Mouse (Mus musculus): ENCODE data around the gene Gm960. TPM values are rescaled to one million over a fixed set of nuclear protein-coding genes. Genes with fewer than 3 reads are reported as not detected.

Gm960 gene
- polyA plus RNA-seq (2012; rRNA removed; ENCODE audit: low replicate concordance): 0.21 and 0.38 TPM in 2 replicates

GRCm38 (mm10) chr19:4698205-4698677 is at the start of gene Gm960:
Gm960 (minus strand) TSS chr19:4698668.

GRCm38 (mm10) chr19:4711098-4711600 is 12.7 kb upstream of the Gm960 start, which contains the start of gene Sptbn2:
Sptbn2 (plus strand) TSS chr19:4711167.

GRCm38 (mm10) chr19:4625179-4625828 is 73.2 kb downstream of the Gm960 start, which contains the start of gene Rce1:
Rce1 (minus strand) TSS chr19:4625641.

GRCm38 (mm10) chr19:4615151-4616093 is 83.0 kb downstream of the Gm960 start, which contains the start of gene Lrfn4:
Lrfn4 (minus strand) TSS chr19:4615667.

Other genes starting within 250 kb of the Gm960 start
- gene Syt12, start 221.2 kb downstream of the Gm960 start, polyA plus RNA-seq (2012; rRNA removed; ENCODE audit: low replicate concordance): 2.9 and 15.8 TPM in 2 replicates
- 87.4 and 199 TPM in 2 replicates for gene 2010003K11Rik, start 200.1 kb downstream of the Gm960 start, polyA plus RNA-seq (2012; rRNA removed; ENCODE audit: low replicate concordance)
- 30.7 and 32.7 TPM in 2 replicates for gene Pcx, start 188.2 kb downstream of the Gm960 start, polyA plus RNA-seq (2012; rRNA removed; ENCODE audit: low replicate concordance)
- gene Lrfn4, start 83.0 kb downstream of the Gm960 start, polyA plus RNA-seq (2012; rRNA removed; ENCODE audit: low replicate concordance): 16.3 and 25.3 TPM in 2 replicates
- gene Rce1, start 73.0 kb downstream of the Gm960 start, polyA plus RNA-seq (2012; rRNA removed; ENCODE audit: low replicate concordance): 89.0 and 128 TPM in 2 replicates
- gene Sptbn2, start 12.5 kb upstream of the Gm960 start, polyA plus RNA-seq (2012; rRNA removed; ENCODE audit: low replicate concordance): 0.15 and 0.36 TPM in 2 replicates
- gene Rbm4b, start 57.8 kb upstream of the Gm960 start, polyA plus RNA-seq (2012; rRNA removed; ENCODE audit: low replicate concordance): 1.6 and 1.9 TPM in 2 replicates
- 14.1 and 19.8 TPM in 2 replicates for gene Rbm4, start 95.2 kb upstream of the Gm960 start, polyA plus RNA-seq (2012; rRNA removed; ENCODE audit: low replicate concordance)
- 14.3 and 15.5 TPM in 2 replicates for gene Gm21992, start 112.9 kb upstream of the Gm960 start, polyA plus RNA-seq (2012; rRNA removed; ENCODE audit: low replicate concordance)
- 54.4 and 67.9 TPM in 2 replicates for gene Rbm14, start 113.0 kb upstream of the Gm960 start, polyA plus RNA-seq (2012; rRNA removed; ENCODE audit: low replicate concordance)
- gene Ccs, start 140.7 kb upstream of the Gm960 start, polyA plus RNA-seq (2012; rRNA removed; ENCODE audit: low replicate concordance): 44.5 and 45.3 TPM in 2 replicates
- gene Ccdc87, start 140.7 kb upstream of the Gm960 start, polyA plus RNA-seq (2012; rRNA removed; ENCODE audit: low replicate concordance): 0.05 and 0.20 TPM in 2 replicates
- gene Ctsf, start 156.5 kb upstream of the Gm960 start, polyA plus RNA-seq (2012; rRNA removed; ENCODE audit: low replicate concordance): 23.8 and 33.2 TPM in 2 replicates
- gene Actn3, start 179.2 kb upstream of the Gm960 start, polyA plus RNA-seq (2012; rRNA removed; ENCODE audit: low replicate concordance): 0.12 and 0.37 TPM in 2 replicates
- gene Zdhhc24, start 180.0 kb upstream of the Gm960 start, polyA plus RNA-seq (2012; rRNA removed; ENCODE audit: low replicate concordance): 20.0 and 26.3 TPM in 2 replicates
- 0.32 and 2.3 TPM in 2 replicates for gene Bbs1, start 208.0 kb upstream of the Gm960 start, polyA plus RNA-seq (2012; rRNA removed; ENCODE audit: low replicate concordance)
- gene Dpp3, start 229.6 kb upstream of the Gm960 start, polyA plus RNA-seq (2012; rRNA removed; ENCODE audit: low replicate concordance): 131 and 152 TPM in 2 replicates
- 1.2 and 1.7 TPM in 2 replicates for gene Peli3, start 244.5 kb upstream of the Gm960 start, polyA plus RNA-seq (2012; rRNA removed; ENCODE audit: low replicate concordance)